Mouse (Mus musculus): ENCODE data around the gene Zfp444.

The Zfp444 gene

GRCm38 (mm10) chr7:6172006-6172649 lies at the start of gene Zfp444:
Gene Zfp444 (plus strand): TSS chr7:6172226.
- DNase-seq: peak; percentile 99

GRCm38 (mm10) chr7:6126690-6127448 lies 45.2 kb upstream of the Zfp444 start:
- DNase-seq: peak; percentile 89

GRCm38 (mm10) chr7:6130346-6130745 lies 41.7 kb upstream of the Zfp444 start:
- DNase-seq: no peak

- DNase-seq: no peak
Measured at GRCm38 (mm10) chr7:6132646-6133045, 39.4 kb upstream of the Zfp444 start.

GRCm38 (mm10) chr7:6136497-6136896 lies 35.5 kb upstream of the Zfp444 start:
- no peak for DNase-seq

- no peak for DNase-seq
Measured at GRCm38 (mm10) chr7:6139295-6139694, 32.7 kb upstream of the Zfp444 start.

GRCm38 (mm10) chr7:6143991-6144531 lies 28.0 kb upstream of the Zfp444 start:
- no peak for DNase-seq

GRCm38 (mm10) chr7:6145423-6146188 lies 26.4 kb upstream of the Zfp444 start:
- DNase-seq: no peak

- DNase-seq: no peak
Measured at GRCm38 (mm10) chr7:6146194-6146981, 25.6 kb upstream of the Zfp444 start.

GRCm38 (mm10) chr7:6146982-6147325 lies 25.1 kb upstream of the Zfp444 start:
- no peak for DNase-seq

- no peak for DNase-seq
Measured at GRCm38 (mm10) chr7:6147688-6148087, 24.3 kb upstream of the Zfp444 start.

- no peak for DNase-seq
Measured at GRCm38 (mm10) chr7:6151266-6151665, 20.8 kb upstream of the Zfp444 start.

- DNase-seq: no peak
Measured at GRCm38 (mm10) chr7:6152036-6152435, 20.0 kb upstream of the Zfp444 start.

- DNase-seq: no peak
Measured at GRCm38 (mm10) chr7:6153131-6153530, 18.9 kb upstream of the Zfp444 start.

- DNase-seq: no peak
Measured at GRCm38 (mm10) chr7:6154164-6154563, 17.9 kb upstream of the Zfp444 start.

- DNase-seq: peak; percentile 84
Measured at GRCm38 (mm10) chr7:6155031-6155872, 16.8 kb upstream of the Zfp444 start.

- peak; percentile 97 for DNase-seq
Measured at GRCm38 (mm10) chr7:6155901-6156411, 16.1 kb upstream of the Zfp444 start, which contains the start of gene Zfp787. Gene Zfp787 (minus strand): TSS chr7:6155997.

- DNase-seq: no peak
Measured at GRCm38 (mm10) chr7:6156901-6157472, 15.0 kb upstream of the Zfp444 start.

GRCm38 (mm10) chr7:6157479-6157878 lies 14.5 kb upstream of the Zfp444 start:
- no peak for DNase-seq

GRCm38 (mm10) chr7:6159604-6160003 lies 12.4 kb upstream of the Zfp444 start:
- no peak for DNase-seq

GRCm38 (mm10) chr7:6161541-6161940 lies 10.5 kb upstream of the Zfp444 start:
- DNase-seq: no peak
